27 mouse cellular contexts compared by ENCODE assay signal in the genomic region with DNA sequence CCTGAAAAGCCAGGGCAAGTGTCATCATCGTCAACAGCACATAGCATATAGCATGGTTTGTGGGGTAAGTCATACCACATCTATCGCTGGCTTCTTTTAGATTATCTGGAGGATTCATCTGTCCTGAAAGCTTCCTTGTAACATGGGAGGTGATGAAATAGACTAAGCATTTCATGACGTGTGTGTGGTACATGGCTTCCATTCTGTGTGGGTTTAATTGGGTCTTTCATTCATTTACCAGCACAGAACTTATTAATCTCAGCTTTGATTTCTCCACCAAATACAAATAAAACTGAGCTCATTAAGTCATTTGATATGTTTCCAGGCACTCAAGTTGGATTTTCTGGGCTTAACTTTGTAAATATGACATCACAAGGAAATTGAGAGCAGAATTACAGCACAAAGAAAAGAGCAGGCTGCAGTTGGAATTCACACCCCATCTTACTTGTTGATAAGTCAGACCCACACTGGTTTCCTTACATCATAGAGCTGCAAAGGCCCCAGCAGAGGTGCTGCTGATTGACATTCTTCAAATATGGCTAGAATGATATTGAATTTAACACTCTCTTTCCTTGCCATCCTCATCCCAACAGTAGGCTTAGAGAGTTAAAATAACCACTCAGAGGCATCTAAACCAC.
A peak's percentile ranks its signal among the peaks of the same experiment; 100 is the strongest.
DNase-seq lines count a peak whose midpoint lies in the region; ATAC-seq and TF ChIP-seq lines count a peak whose summit lies in the region.
"Had no signal": no experiment of that assay in that cellular context is flagged by ENCODE, and none has a peak within 500 bp of the region (broad histone marks: within the 10 kb centered on the region; RNA-seq: fewer than 3 reads in every experiment).

No protein-coding gene starts in this region.

- POLR2A ChIA-PET in Patski (lab: Charles Lee): no interaction called here

- CTCF ChIA-PET in Patski (lab: Charles Lee): interaction anchor here (1.3 kb wide), 1 partner anchor 9 kb away, joined by 5 read pairs; no protein-coding TSS in a partner anchor

- H3K4me2 ChIP-seq in stomach, embryonic 14.5 days (replicated peaks; ENCODE audit: low read depth, low read length): no peak overlapping the region
- H3K4me2 ChIP-seq: embryonic facial prominence, embryonic 15.5 days; forebrain, embryonic 12.5 days; forebrain, embryonic 15.5 days; heart, embryonic 11.5 days; hindbrain, embryonic 13.5 days; intestine, embryonic 15.5 days had no signal

- intact Hi-C loops in heart, postnatal 14 days (cut with DNase I): no loop called here
- intact Hi-C loops in heart, adult 2 months (cut with DNase I): no loop called here

- H3K4me3 ChIP-seq in stomach, embryonic 14.5 days (ENCODE audit: low read depth, low read length): no peak overlapping the region
- no peak overlapping the region for H3K4me3 ChIP-seq in heart, adult 2 months
- H3K4me3 ChIP-seq: embryonic facial prominence, embryonic 15.5 days; forebrain, embryonic 12.5 days; forebrain, embryonic 15.5 days; hindbrain, embryonic 10.5 days; hindbrain, embryonic 13.5 days; intestine, embryonic 15.5 days had no signal

- H3K9me3 ChIP-seq in stomach, embryonic 14.5 days (ENCODE audit: control insufficient read depth, low read depth, low read length): no peaks in the 10 kb centered on the region
- H3K9me3 ChIP-seq: embryonic facial prominence, embryonic 15.5 days; forebrain, embryonic 12.5 days; forebrain, embryonic 15.5 days; hindbrain, embryonic 10.5 days; hindbrain, embryonic 13.5 days; intestine, embryonic 15.5 days had no signal

- 59% methylated on average over 3 of the region's 3 CpGs for WGBS in stomach, embryonic 14.5 days
- WGBS in heart, adult 2 months: 80% methylated on average over 3 of the region's 3 CpGs

- no peak overlapping the region for H3K9ac ChIP-seq in stomach, embryonic 14.5 days (replicated peaks; ENCODE audit: low read depth, low read length)
- no peak overlapping the region for H3K9ac ChIP-seq in heart, adult 2 months (ENCODE audit: low read depth, low read length)
- H3K9ac ChIP-seq: embryonic facial prominence, embryonic 15.5 days; forebrain, embryonic 12.5 days; forebrain, embryonic 15.5 days; hindbrain, embryonic 13.5 days; intestine, embryonic 15.5 days had no signal

- no peak for TF ChIP-seq CTCF in Patski (IDR thresholded peaks at IDR 0.05)
- TF ChIP-seq CTCF in heart, adult 2 months (IDR thresholded peaks at IDR 0.05): no peak

- TF ChIP-seq POLR2A in heart, adult 2 months (IDR thresholded peaks at IDR 0.05; ENCODE audit: insufficient read depth, low read depth, low read length): no peak

- peak; percentile 51 for ATAC-seq in Patski
- ATAC-seq in stomach, embryonic 14.5 days (ENCODE audit: insufficient number of reproducible peaks, insufficient read depth, low FRiP score, low read depth): 0 out of 2 replicates have a peak, but pooled peaks have one; percentile 39
- ATAC-seq: CD4-positive, CD25-positive, alpha-beta regulatory T cell, adult 4 months; forebrain, embryonic 15.5 days; hindbrain, embryonic 16.5 days; intestine, embryonic 15.5 days had no signal

- no peaks in the 10 kb centered on the region for H3K79me2 ChIP-seq in heart, adult 2 months (replicated peaks; ENCODE audit: control insufficient read depth, insufficient read depth, low read length)

- no peaks in the 10 kb centered on the region for H3K36me3 ChIP-seq in stomach, embryonic 14.5 days (ENCODE audit: control insufficient read depth, insufficient read depth, low read length)
- H3K36me3 ChIP-seq in heart, adult 2 months (ENCODE audit: control insufficient read depth, insufficient read depth, low read length): no peaks in the 10 kb centered on the region
- H3K36me3 ChIP-seq: embryonic facial prominence, embryonic 15.5 days; forebrain, embryonic 12.5 days; forebrain, embryonic 15.5 days; hindbrain, embryonic 13.5 days; intestine, embryonic 15.5 days had no signal

- peaks cover 7% of the 10 kb centered on the region; the same call in 1 of the 2 replicates for H3K4me1 ChIP-seq in stomach, embryonic 14.5 days (ENCODE audit: control insufficient read depth, insufficient read depth, low read length)
- H3K4me1 ChIP-seq in heart, adult 2 months (ENCODE audit: control insufficient read depth, insufficient read depth, low read length): no peaks in the 10 kb centered on the region
- H3K4me1 ChIP-seq: embryonic facial prominence, embryonic 15.5 days; forebrain, embryonic 12.5 days; forebrain, embryonic 15.5 days; hindbrain, embryonic 10.5 days; intestine, embryonic 15.5 days had no signal

- H3K27me3 ChIP-seq in Patski: peaks cover 14% of the 10 kb centered on the region
- H3K27me3 ChIP-seq in stomach, embryonic 14.5 days (ENCODE audit: control insufficient read depth, insufficient read depth, low read length): no peaks in the 10 kb centered on the region
- H3K27me3 ChIP-seq in heart, adult 2 months (ENCODE audit: control insufficient read depth, insufficient read depth, low read length): no peaks in the 10 kb centered on the region
- H3K27me3 ChIP-seq: embryonic facial prominence, embryonic 15.5 days; forebrain, embryonic 12.5 days; forebrain, embryonic 15.5 days; hindbrain, embryonic 13.5 days; intestine, embryonic 15.5 days had no signal

- in situ Hi-C loops in Patski (cut with MboI; ENCODE audit: low pct_unique_long_range_greater_than_20kb): no loop called here

- no peak for TF ChIP-seq EP300 in heart, adult 2 months (IDR thresholded peaks at IDR 0.05; ENCODE audit: insufficient read depth, low read depth, low read length)

- DNase-seq in 416B (ENCODE audit: low read depth) (peak; percentile 47), Patski (ENCODE audit: low read depth, low spot score) (peak; percentile 33)
- DNase-seq in gonadal fat pad, adult 2 months (ENCODE audit: low read depth): peak; percentile 13
- DNase-seq in retina, embryonic 14.5 days (ENCODE audit: low spot score): no peak
- DNase-seq in heart, postnatal 14 days: no peak
- DNase-seq in kidney, postnatal 4 days: no peak
- DNase-seq in heart, adult 2 months: no peak
- DNase-seq: adrenal gland, postnatal 10 days; adrenal gland, postnatal 36 days; cerebellum, adult 18-20 months; cerebellum, adult 9-10 months; cerebellum, postnatal 25 days; embryo, embryonic 11 days; gastrocnemius, postnatal 25 days; heart, adult 18-20 months; heart, postnatal 36 days; kidney, adult 18-20 months had no signal

- no peak overlapping the region for H3K27ac ChIP-seq in stomach, embryonic 14.5 days (ENCODE audit: low read length)
- no peak overlapping the region for H3K27ac ChIP-seq in heart, adult 2 months
- H3K27ac ChIP-seq: embryonic facial prominence, embryonic 15.5 days; forebrain, embryonic 12.5 days; forebrain, embryonic 15.5 days; hindbrain, embryonic 10.5 days; hindbrain, embryonic 13.5 days; intestine, embryonic 15.5 days had no signal

Comparison
In these comparisons a context has a peak if more than half of its experiments do, and no peak if none do; other contexts are left out.
1. DNase-seq: peak in 416B (single experiment), Patski (single experiment) and gonadal fat pad, adult 2 months (single experiment); none in retina, embryonic 14.5 days (single experiment), heart, postnatal 14 days (0 of 2), kidney, postnatal 4 days (0 of 2) and heart, adult 2 months (0 of 2).